8 mouse cellular contexts compared by ENCODE assay signal in genomic region chr5:35713649-35714354, GRCm38 (mm10). TPM values are rescaled to one million over a fixed set of nuclear protein-coding genes. Genes with fewer than 3 reads are reported as not detected.
DNase-seq lines count a peak whose midpoint lies in the region; ATAC-seq and TF ChIP-seq lines count a peak whose summit lies in the region.

No protein-coding gene starts in this region.

- no peaks in the 10 kb centered on the region for H3K9me3 ChIP-seq in intestine, embryonic 15.5 days
- H3K9me3 ChIP-seq in limb, embryonic 12.5 days = no peaks in the 10 kb centered on the region
- no peaks in the 10 kb centered on the region for H3K9me3 ChIP-seq in midbrain, embryonic 14.5 days (ENCODE audit: control insufficient read depth, low read length)
- H3K9me3 ChIP-seq in stomach, embryonic 14.5 days (ENCODE audit: control insufficient read depth, low read depth, low read length) = no peaks in the 10 kb centered on the region

- ATAC-seq in intestine, embryonic 15.5 days = peak; percentile 71
- peak; percentile 87 for ATAC-seq in limb, embryonic 12.5 days (ENCODE audit: insufficient number of reproducible peaks, insufficient read depth, low FRiP score, low TSS enrichment, low read depth)
- ATAC-seq in midbrain, embryonic 14.5 days (ENCODE audit: low FRiP score, low TSS enrichment) = peak; percentile 76
- peak; percentile 83 for ATAC-seq in stomach, embryonic 14.5 days (ENCODE audit: insufficient number of reproducible peaks, insufficient read depth, low FRiP score, low read depth)

- TF ChIP-seq CTCF in spleen, adult 2 months (IDR thresholded peaks at IDR 0.05; ENCODE audit: extremely low read depth, insufficient read depth, insufficient read length, insufficient replicate concordance) = peak; percentile 40; the same call in 1 of the 2 replicates
- peak; percentile 80 for TF ChIP-seq CTCF in gastrocnemius, adult 2 months (IDR thresholded peaks at IDR 0.05)

- no peaks in the 10 kb centered on the region for H3K4me1 ChIP-seq in spleen, adult 2 months (ENCODE audit: control insufficient read depth, insufficient read depth, insufficient read length)
- peaks cover 14% of the 10 kb centered on the region; the same call in 1 of the 2 replicates for H3K4me1 ChIP-seq in intestine, embryonic 15.5 days (replicated peaks)
- H3K4me1 ChIP-seq in limb, embryonic 12.5 days (replicated peaks) = 0 out of 2 replicates have a peak, but pooled peaks cover 5% of the 10 kb centered on the region
- no peaks in the 10 kb centered on the region for H3K4me1 ChIP-seq in midbrain, embryonic 14.5 days (ENCODE audit: control insufficient read depth, insufficient read depth, low read length)
- peaks cover 9% of the 10 kb centered on the region; the same call in 1 of the 2 replicates for H3K4me1 ChIP-seq in stomach, embryonic 14.5 days (ENCODE audit: control insufficient read depth, insufficient read depth, low read length)

- 63% methylated on average over 13 of the region's 13 CpGs for WGBS in spleen, adult 2 months
- 51% methylated on average over 13 of the region's 13 CpGs for WGBS in intestine, embryonic 15.5 days
- WGBS in limb, embryonic 12.5 days = 48% methylated on average over 13 of the region's 13 CpGs
- 46% methylated on average over 13 of the region's 13 CpGs for WGBS in midbrain, embryonic 14.5 days
- WGBS in stomach, embryonic 14.5 days = 47% methylated on average over 13 of the region's 13 CpGs

- H3K27me3 ChIP-seq in spleen, adult 2 months (ENCODE audit: control insufficient read depth, insufficient read depth, low read length) = no peaks in the 10 kb centered on the region
- no peaks in the 10 kb centered on the region for H3K27me3 ChIP-seq in intestine, embryonic 15.5 days (replicated peaks)
- H3K27me3 ChIP-seq in limb, embryonic 12.5 days = no peaks in the 10 kb centered on the region
- no peaks in the 10 kb centered on the region for H3K27me3 ChIP-seq in midbrain, embryonic 14.5 days (ENCODE audit: control insufficient read depth, insufficient read depth, low read length)
- H3K27me3 ChIP-seq in stomach, embryonic 14.5 days (ENCODE audit: control insufficient read depth, insufficient read depth, low read length) = no peaks in the 10 kb centered on the region

- no peak overlapping the region for H3K9ac ChIP-seq in intestine, embryonic 15.5 days
- no peak overlapping the region for H3K9ac ChIP-seq in limb, embryonic 12.5 days (replicated peaks)
- no peak overlapping the region for H3K9ac ChIP-seq in midbrain, embryonic 14.5 days (replicated peaks; ENCODE audit: low read length)
- H3K9ac ChIP-seq in stomach, embryonic 14.5 days (replicated peaks; ENCODE audit: low read depth, low read length) = no peak overlapping the region

- no peak overlapping the region for H3K4me3 ChIP-seq in spleen, adult 2 months (ENCODE audit: extremely low read depth, insufficient read depth, insufficient read length)
- no peak overlapping the region for H3K4me3 ChIP-seq in gastrocnemius, adult 2 months
- H3K4me3 ChIP-seq in intestine, embryonic 15.5 days (replicated peaks) = no peak overlapping the region
- H3K4me3 ChIP-seq in limb, embryonic 12.5 days (replicated peaks) = no peak overlapping the region
- no peak overlapping the region for H3K4me3 ChIP-seq in midbrain, embryonic 14.5 days (replicated peaks; ENCODE audit: low read depth, low read length)
- no peak overlapping the region for H3K4me3 ChIP-seq in stomach, embryonic 14.5 days (ENCODE audit: low read depth, low read length)

- intact Hi-C loops in gastrocnemius, adult 2 months (cut with DNase I) = loop anchor here (1.0 kb wide), 1 partner anchor 118 kb away; no protein-coding TSS in a partner anchor

- H3K27ac ChIP-seq in spleen, adult 2 months (ENCODE audit: insufficient read depth, low read length) = no peak overlapping the region
- H3K27ac ChIP-seq in gastrocnemius, adult 2 months = no peak overlapping the region; the same call in 1 of the 2 replicates
- no peak overlapping the region for H3K27ac ChIP-seq in intestine, embryonic 15.5 days
- H3K27ac ChIP-seq in limb, embryonic 12.5 days = no peak overlapping the region
- no peak overlapping the region for H3K27ac ChIP-seq in midbrain, embryonic 14.5 days (replicated peaks; ENCODE audit: low read depth, low read length)
- H3K27ac ChIP-seq in stomach, embryonic 14.5 days (ENCODE audit: low read length) = no peak overlapping the region

- no peak for TF ChIP-seq POLR2A in spleen, adult 2 months (IDR thresholded peaks at IDR 0.05; ENCODE audit: low read depth, low read length)

- H3K36me3 ChIP-seq in spleen, adult 2 months (ENCODE audit: control insufficient read depth, insufficient read depth, low read length) = peaks cover 28% of the 10 kb centered on the region
- no peaks in the 10 kb centered on the region for H3K36me3 ChIP-seq in intestine, embryonic 15.5 days
- no peaks in the 10 kb centered on the region for H3K36me3 ChIP-seq in limb, embryonic 12.5 days
- no peaks in the 10 kb centered on the region for H3K36me3 ChIP-seq in midbrain, embryonic 14.5 days (ENCODE audit: control insufficient read depth, insufficient read depth, low read length)
- no peaks in the 10 kb centered on the region for H3K36me3 ChIP-seq in stomach, embryonic 14.5 days (ENCODE audit: control insufficient read depth, insufficient read depth, low read length)

- H3K4me2 ChIP-seq in intestine, embryonic 15.5 days (replicated peaks) = no peak overlapping the region
- H3K4me2 ChIP-seq in limb, embryonic 12.5 days = no peak overlapping the region
- H3K4me2 ChIP-seq in midbrain, embryonic 14.5 days (ENCODE audit: low read length) = no peak overlapping the region
- H3K4me2 ChIP-seq in stomach, embryonic 14.5 days (replicated peaks; ENCODE audit: low read depth, low read length) = no peak overlapping the region

- DNase-seq in spleen, adult 2 months (ENCODE audit: low read depth in 1 of 2, low spot score in 2 of 2) = peak in 1 of 2 experiments; percentile 16
- no peak for DNase-seq in spleen, postnatal 36 days (ENCODE audit: low spot score in 2 of 2)
- DNase-seq in cerebellum, postnatal 25 days = peak; percentile 73 to 86
- peak; percentile 84 for DNase-seq in gastrocnemius, adult 2 months
- peak; percentile 93 for DNase-seq in midbrain, embryonic 14.5 days

RNA-seq across cellular contexts. Expression of gene Sh3tc1, which starts 26.0 kb away (rescaled TPM):
- 10.7 and 12.9 TPM in 2 replicates for polyA plus RNA-seq in spleen, adult 2 months (2012; rRNA removed)
- total RNA-seq in gastrocnemius, adult 2 months (2021) = 1 to 10 TPM; 2.2 to 2.4 TPM
- 16.0 and 17.8 TPM in 2 replicates for polyA plus RNA-seq in intestine, embryonic 15.5 days (2015; fragmentation: Nextera tagmentation; extraction: Ambion mirVana)
- polyA plus RNA-seq in limb, embryonic 12.5 days (2016; fragmentation: Nextera tagmentation; extraction: Ambion mirVana) = 4.3 and 5.6 TPM in 2 replicates
- 1.7 and 2.2 TPM in 2 replicates for polyA plus RNA-seq in midbrain, embryonic 14.5 days (2014; fragmentation: Nextera tagmentation; extraction: Ambion mirVana)
- 2.9 and 3.2 TPM in 2 replicates for polyA plus RNA-seq in stomach, embryonic 14.5 days (2014; fragmentation: Nextera tagmentation; extraction: Ambion mirVana)

RNA-seq across cellular contexts. Expression of gene Htra3, which starts 34.2 kb away (rescaled TPM):
- polyA plus RNA-seq in spleen, adult 2 months (2012; rRNA removed) = 20.6 and 22.7 TPM in 2 replicates
- total RNA-seq in gastrocnemius, adult 2 months (2021) = 10 to 100 TPM; 40.1 to 52.2 TPM
- polyA plus RNA-seq in intestine, embryonic 15.5 days (2015; fragmentation: Nextera tagmentation; extraction: Ambion mirVana) = 47.2 and 48.2 TPM in 2 replicates
- 3.4 and 4.5 TPM in 2 replicates for polyA plus RNA-seq in limb, embryonic 12.5 days (2016; fragmentation: Nextera tagmentation; extraction: Ambion mirVana)
- polyA plus RNA-seq in midbrain, embryonic 14.5 days (2014; fragmentation: Nextera tagmentation; extraction: Ambion mirVana) = 11.2 and 11.4 TPM in 2 replicates
- polyA plus RNA-seq in stomach, embryonic 14.5 days (2014; fragmentation: Nextera tagmentation; extraction: Ambion mirVana) = 52.2 and 54.7 TPM in 2 replicates

RNA-seq across cellular contexts. Expression of gene Ablim2, which starts 43.9 kb away (rescaled TPM):
- 5.1 and 5.7 TPM in 2 replicates for polyA plus RNA-seq in spleen, adult 2 months (2012; rRNA removed)
- 10 to 100 TPM; 40.7 to 42.5 TPM for total RNA-seq in gastrocnemius, adult 2 months (2021)
- 3.7 and 4.1 TPM in 2 replicates for polyA plus RNA-seq in intestine, embryonic 15.5 days (2015; fragmentation: Nextera tagmentation; extraction: Ambion mirVana)
- polyA plus RNA-seq in limb, embryonic 12.5 days (2016; fragmentation: Nextera tagmentation; extraction: Ambion mirVana) = 1.1 TPM in 2 replicates
- polyA plus RNA-seq in midbrain, embryonic 14.5 days (2014; fragmentation: Nextera tagmentation; extraction: Ambion mirVana) = 9.6 and 13.9 TPM in 2 replicates
- 1.3 and 3.2 TPM in 2 replicates for polyA plus RNA-seq in stomach, embryonic 14.5 days (2014; fragmentation: Nextera tagmentation; extraction: Ambion mirVana)

Comparison
In these comparisons a context has a peak if more than half of its experiments do, and no peak if none do; other contexts are left out.
1. DNase-seq: peak in cerebellum, postnatal 25 days (2 of 2), gastrocnemius, adult 2 months (single experiment) and midbrain, embryonic 14.5 days (single experiment); none in spleen, postnatal 36 days (0 of 2).
2. Peak in every context shown above with its lines, with median percentiles within 50 percentile points of each other: ATAC-seq.